Mouse (Mus musculus) T-helper 1 cell (primary cell): ENCODE measurements around the gene Zcchc24.

ENCODE experiments used
- in situ Hi-C: fragments of 300-600 bp; cut with MboI, MseI; formaldehyde crosslinking; loops from one replicate; pipeline ENCODE4 v1.15.1; 2025; ENCODE audit warnings: high pct_unique_total_duplicates

Zcchc24 gene

DNA sequence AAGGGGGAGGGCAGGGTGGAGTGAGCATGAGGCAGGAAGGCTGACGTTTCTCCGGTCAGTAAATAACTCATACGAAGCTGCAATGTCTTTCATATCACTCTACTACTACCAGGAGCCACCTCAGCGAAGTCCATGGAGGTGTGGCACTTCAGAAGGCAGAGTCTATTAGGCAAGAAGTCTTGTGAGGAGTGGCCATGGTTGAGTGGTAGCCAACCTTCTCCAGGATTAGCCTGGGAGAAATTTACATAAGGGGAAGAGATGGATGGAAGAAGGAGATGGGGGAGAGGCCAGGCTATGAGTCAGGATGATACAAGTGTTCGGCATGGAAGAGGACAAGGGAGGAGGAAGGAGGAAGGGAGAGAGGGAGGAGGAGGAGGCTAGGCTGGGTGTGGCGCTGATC lies 86.8 kb downstream of the Zcchc24 start:
- in situ Hi-C loops = no loop called here

GRCm38 (mm10) chr14:25679625-25680024 lies 89.2 kb downstream of the Zcchc24 start:
- in situ Hi-C loops = no loop called here

- in situ Hi-C loops = no loop called here
These were observed 101.3 kb downstream of the Zcchc24 start for GRCm38 (mm10) chr14:25667587-25667986.

DNA sequence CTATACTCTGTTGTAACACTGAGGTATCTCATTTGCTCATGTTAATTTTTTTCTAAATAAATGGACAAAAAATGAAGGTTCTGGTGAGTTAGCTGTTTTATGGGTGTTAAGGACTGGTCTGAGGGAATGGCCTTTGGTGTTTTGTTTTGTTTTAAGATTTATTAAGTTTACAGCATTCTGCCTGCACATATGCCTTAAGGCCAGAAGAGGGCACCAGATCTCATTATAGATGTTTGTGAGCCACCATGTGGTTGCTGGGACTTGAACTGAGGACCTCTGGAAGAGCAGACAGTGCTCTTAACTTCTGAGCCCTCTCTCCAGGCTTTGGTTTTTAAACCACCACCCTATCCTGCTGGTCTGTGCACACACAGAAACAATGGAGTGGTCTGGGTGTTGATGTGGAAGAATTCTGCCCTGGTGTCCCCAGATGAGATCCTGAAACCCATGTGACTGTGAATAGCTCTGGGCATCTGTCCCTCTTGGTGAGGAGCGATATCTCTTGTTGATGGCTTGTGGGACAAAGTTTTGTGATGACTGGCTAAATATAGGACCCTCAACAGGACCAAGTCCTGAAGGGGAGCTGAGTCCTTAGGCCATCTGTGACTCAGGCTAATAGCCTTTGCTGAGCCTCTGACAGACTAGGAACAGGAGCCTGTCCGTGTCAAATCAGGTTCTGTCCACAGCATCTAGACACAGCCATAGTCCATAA lies 102.0 kb downstream of the Zcchc24 start:
- in situ Hi-C loops = no loop called here

DNA sequence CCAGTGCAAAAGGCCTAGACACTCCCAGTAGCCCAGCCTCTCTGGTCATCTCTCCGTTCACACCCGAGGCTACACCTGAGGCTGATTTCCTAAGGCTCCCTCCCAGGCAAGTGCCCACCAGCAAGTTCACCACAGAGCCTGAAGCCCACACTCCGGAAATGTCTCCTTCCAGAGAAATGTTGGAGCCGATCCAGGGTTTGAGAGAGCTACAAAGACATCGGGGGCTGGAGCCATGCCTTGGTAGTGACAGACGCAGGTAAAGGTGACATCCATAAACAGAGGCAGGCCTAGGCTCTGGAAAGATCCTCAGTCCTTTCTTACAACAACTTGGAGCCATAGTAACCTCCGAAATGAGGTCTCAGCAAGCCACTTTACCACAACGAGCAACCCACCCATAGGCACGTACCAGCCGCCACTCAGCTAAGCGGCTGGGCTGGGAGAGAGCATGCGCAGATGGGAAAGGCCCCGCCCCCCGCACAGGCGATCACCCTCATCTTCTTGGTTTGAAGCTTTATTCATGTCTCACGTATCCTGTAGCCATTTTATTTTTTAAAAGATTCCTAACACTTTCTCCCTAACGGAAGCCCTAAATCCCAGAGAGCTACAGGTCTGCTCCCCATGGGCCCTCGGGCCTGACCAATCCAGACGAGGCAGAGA lies 103.4 kb downstream of the Zcchc24 start:
- in situ Hi-C loops = no loop called here

DNA sequence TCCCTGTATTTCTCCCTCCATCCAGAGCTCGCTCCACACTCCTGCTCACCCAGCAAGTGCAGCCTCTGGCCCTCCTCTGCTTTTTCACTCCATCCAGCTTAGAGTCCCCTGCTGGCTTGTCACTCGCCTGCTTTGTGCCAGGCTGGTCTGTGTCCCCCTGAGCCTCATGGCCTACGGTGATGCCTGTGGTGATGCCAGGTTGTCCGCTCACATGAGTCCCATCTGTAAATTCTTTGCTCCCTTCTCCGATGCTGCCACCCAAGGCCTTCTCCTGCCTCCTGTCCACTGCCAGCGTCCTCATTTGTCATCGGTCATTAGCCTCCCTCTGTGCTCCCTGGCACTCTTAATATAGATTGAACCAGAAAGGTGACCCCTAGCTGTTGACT lies 104.5 kb downstream of the Zcchc24 start:
- in situ Hi-C loops = no loop called here

DNA sequence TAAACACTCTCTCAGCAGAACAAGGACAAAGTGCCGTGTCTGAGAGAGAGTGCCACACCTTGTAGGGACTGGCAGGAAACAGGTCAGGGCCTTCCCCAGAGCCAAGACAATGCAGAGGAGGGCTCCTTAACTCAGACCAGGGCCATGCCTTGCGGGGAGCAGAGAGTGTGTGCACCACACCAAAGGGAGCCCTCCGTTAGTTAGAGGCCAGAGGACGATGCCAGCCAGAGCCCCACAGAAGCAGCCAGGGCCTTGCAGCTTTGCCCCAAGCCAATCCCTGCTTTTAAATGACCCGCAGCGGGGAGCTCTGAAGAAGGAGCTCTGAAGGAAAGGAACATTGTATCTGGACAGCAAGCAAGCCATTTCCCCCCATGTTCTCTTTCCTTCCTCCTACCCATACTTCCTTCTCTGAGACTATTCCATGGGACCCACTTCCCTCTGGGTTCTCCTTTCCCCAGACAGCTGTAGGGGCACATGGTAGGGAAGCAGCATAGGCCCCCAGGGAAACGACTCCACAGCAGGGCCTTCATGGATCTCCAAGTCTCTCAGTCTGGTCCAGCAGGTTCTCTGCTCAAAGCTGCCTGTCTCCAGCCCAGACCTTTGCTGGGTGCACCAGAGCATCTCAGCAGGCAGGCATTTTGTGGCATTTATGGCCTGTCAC lies 105.1 kb downstream of the Zcchc24 start:
- in situ Hi-C loops = no loop called here
